Mouse (Mus musculus): ENCODE measurements at regions not wholly inside any gene's neighbourhood (a gene's known extent, or its start where the extent isn't known, plus 50 kb on each side); places are given as distances from the start of the nearest gene placed in this dataset.
A peak's percentile ranks its signal among the peaks of the same experiment; 100 is the strongest.
"Not testable (repeated sequence)": the region's sequence is repeated elsewhere in the genome, so short reads cannot be mapped to it uniquely, and the experiment has no call there.

GRCm38 (mm10) chr16:77754882-77755281, 153.0 kb upstream of the Gm11146 start:
- Histone ChIP-seq H3K27me3 (ENCODE audit: insufficient read depth, low read length) (no peaks in the 10 kb centered on the region), H3K4me2 (ENCODE audit: low read length) (no peak overlapping the region), H3K4me3 (replicated peaks; ENCODE audit: low read depth, low read length) (no peak overlapping the region), H3K9me3 (replicated peaks; ENCODE audit: low read length) (no peaks in the 10 kb centered on the region), H3K36me3 (ENCODE audit: insufficient read depth, low read length) (no peaks in the 10 kb centered on the region), H3K9ac (ENCODE audit: low read depth, low read length) (no peak overlapping the region), H3K27ac (no peak overlapping the region), H3K4me1 (replicated peaks; ENCODE audit: insufficient read depth, low read length) (no peaks in the 10 kb centered on the region)
- 79% methylated on average over 6 of the region's 6 CpGs for WGBS
- ATAC-seq (replicated peaks; ENCODE audit: low FRiP score, low read depth) (no peak), DNase-seq (ENCODE audit: low spot score) (no peak)
- no peak for TF ChIP-seq CTCF (IDR thresholded peaks at IDR 0.05; ENCODE audit: low read depth)

GRCm38 (mm10) chr16:77749474-77749873, 147.6 kb upstream of the Gm11146 start:
- no peak overlapping the region for H3K4me2 ChIP-seq (ENCODE audit: low read length)
- 82% methylated on average over 2 of the region's 2 CpGs for WGBS
- H3K4me1 ChIP-seq (replicated peaks; ENCODE audit: insufficient read depth, low read length): no peaks in the 10 kb centered on the region
- H3K4me3 ChIP-seq (replicated peaks; ENCODE audit: low read depth, low read length): no peak overlapping the region
- H3K9me3 ChIP-seq (replicated peaks; ENCODE audit: low read length): no peaks in the 10 kb centered on the region
- H3K36me3 ChIP-seq (ENCODE audit: insufficient read depth, low read length): no peaks in the 10 kb centered on the region
- DNase-seq (ENCODE audit: low spot score) (no peak), ATAC-seq (replicated peaks; ENCODE audit: low FRiP score, low read depth) (no peak)
- no peak overlapping the region for H3K9ac ChIP-seq (ENCODE audit: low read depth, low read length)
- no peak overlapping the region for H3K27ac ChIP-seq
- H3K27me3 ChIP-seq (ENCODE audit: insufficient read depth, low read length): no peaks in the 10 kb centered on the region
- TF ChIP-seq CTCF (IDR thresholded peaks at IDR 0.05; ENCODE audit: low read depth): no peak

- Histone ChIP-seq H3K4me2 (ENCODE audit: low read length) (no peak overlapping the region), H3K9me3 (replicated peaks; ENCODE audit: low read length) (no peaks in the 10 kb centered on the region), H3K4me3 (replicated peaks; ENCODE audit: low read depth, low read length) (no peak overlapping the region), H3K9ac (ENCODE audit: low read depth, low read length) (no peak overlapping the region), H3K4me1 (replicated peaks; ENCODE audit: insufficient read depth, low read length) (no peaks in the 10 kb centered on the region), H3K36me3 (ENCODE audit: insufficient read depth, low read length) (no peaks in the 10 kb centered on the region), H3K27ac (no peak overlapping the region), H3K27me3 (ENCODE audit: insufficient read depth, low read length) (no peaks in the 10 kb centered on the region)
- WGBS: 90% methylated on average over 6 of the region's 6 CpGs
- no peak for ATAC-seq (replicated peaks; ENCODE audit: low FRiP score, low read depth)
- no peak for TF ChIP-seq CTCF (IDR thresholded peaks at IDR 0.05; ENCODE audit: low read depth)
- no peak for DNase-seq (ENCODE audit: low spot score)
Measured at GRCm38 (mm10) chr16:77743838-77744237, 141.9 kb upstream of the Gm11146 start.

- no peak overlapping the region for H3K27ac ChIP-seq
- DNase-seq (ENCODE audit: low spot score) (no peak), ATAC-seq (replicated peaks; ENCODE audit: low FRiP score, low read depth) (no peak)
- no peak overlapping the region for H3K4me2 ChIP-seq (ENCODE audit: low read length)
- no peak for TF ChIP-seq CTCF (IDR thresholded peaks at IDR 0.05; ENCODE audit: low read depth)
- H3K27me3 ChIP-seq (ENCODE audit: insufficient read depth, low read length): no peaks in the 10 kb centered on the region
- no peaks in the 10 kb centered on the region for H3K4me1 ChIP-seq (replicated peaks; ENCODE audit: insufficient read depth, low read length)
- no peak overlapping the region for H3K9ac ChIP-seq (ENCODE audit: low read depth, low read length)
- WGBS: 58% methylated on average over 1 of the region's 1 CpGs
- H3K36me3 ChIP-seq (ENCODE audit: insufficient read depth, low read length): no peaks in the 10 kb centered on the region
- no peaks in the 10 kb centered on the region for H3K9me3 ChIP-seq (replicated peaks; ENCODE audit: low read length)
- H3K4me3 ChIP-seq (replicated peaks; ENCODE audit: low read depth, low read length): no peak overlapping the region
Measured at GRCm38 (mm10) chr16:77738821-77739220, 136.9 kb upstream of the Gm11146 start.

GRCm38 (mm10) chr16:77719377-77719776, 117.5 kb upstream of the Gm11146 start:
- 0 out of 2 replicates have a peak, but pooled peaks have one; percentile 21 for ATAC-seq (replicated peaks; ENCODE audit: low FRiP score, low read depth)

GRCm38 (mm10) chr16:77717766-77718165, 115.9 kb upstream of the Gm11146 start:
- DNase-seq (ENCODE audit: low spot score); ATAC-seq (replicated peaks; ENCODE audit: low FRiP score, low read depth); H3K9me3 ChIP-seq (replicated peaks; ENCODE audit: low read length): not testable (repeated sequence)

More at GRCm38 (mm10) chr16:77719377-77719776, 117.5 kb upstream of the Gm11146 start:
- Histone ChIP-seq H3K27me3 (ENCODE audit: insufficient read depth, low read length) (no peaks in the 10 kb centered on the region), H3K9ac (ENCODE audit: low read depth, low read length) (no peak overlapping the region), H3K27ac (no peak overlapping the region), H3K4me3 (replicated peaks; ENCODE audit: low read depth, low read length) (no peak overlapping the region), H3K4me1 (replicated peaks; ENCODE audit: insufficient read depth, low read length) (no peaks in the 10 kb centered on the region), H3K36me3 (ENCODE audit: insufficient read depth, low read length) (no peaks in the 10 kb centered on the region), H3K4me2 (ENCODE audit: low read length) (no peak overlapping the region), H3K9me3 (replicated peaks; ENCODE audit: low read length) (no peaks in the 10 kb centered on the region)
- no peak for TF ChIP-seq CTCF (IDR thresholded peaks at IDR 0.05; ENCODE audit: low read depth)
- DNase-seq (ENCODE audit: low spot score): peak; percentile 54
- WGBS: 0% methylated on average over 2 of the region's 2 CpGs

GRCm38 (mm10) chr16:77704726-77705125, 102.8 kb upstream of the Gm11146 start:
- DNase-seq (ENCODE audit: low spot score) (peak; percentile 8), ATAC-seq (replicated peaks; ENCODE audit: low FRiP score, low read depth) (no peak)
- Histone ChIP-seq H3K4me1 (replicated peaks; ENCODE audit: insufficient read depth, low read length) (no peaks in the 10 kb centered on the region), H3K4me2 (ENCODE audit: low read length) (no peak overlapping the region), H3K36me3 (ENCODE audit: insufficient read depth, low read length) (no peaks in the 10 kb centered on the region), H3K27ac (no peak overlapping the region), H3K27me3 (ENCODE audit: insufficient read depth, low read length) (no peaks in the 10 kb centered on the region), H3K9ac (ENCODE audit: low read depth, low read length) (no peak overlapping the region), H3K9me3 (replicated peaks; ENCODE audit: low read length) (no peaks in the 10 kb centered on the region), H3K4me3 (replicated peaks; ENCODE audit: low read depth, low read length) (no peak overlapping the region)
- no peak for TF ChIP-seq CTCF (IDR thresholded peaks at IDR 0.05; ENCODE audit: low read depth)
- 80% methylated on average over 6 of the region's 6 CpGs for WGBS

More at GRCm38 (mm10) chr16:77717766-77718165, 115.9 kb upstream of the Gm11146 start:
- 82% methylated on average over 3 of the region's 3 CpGs for WGBS
- H3K9ac ChIP-seq (ENCODE audit: low read depth, low read length); H3K4me2 ChIP-seq (ENCODE audit: low read length); H3K4me3 ChIP-seq (replicated peaks; ENCODE audit: low read depth, low read length); H3K27ac ChIP-seq; H3K4me1 ChIP-seq (replicated peaks; ENCODE audit: insufficient read depth, low read length); H3K27me3 ChIP-seq (ENCODE audit: insufficient read depth, low read length); H3K36me3 ChIP-seq (ENCODE audit: insufficient read depth, low read length): not testable (repeated sequence)

Measured in kidney, postnatal 0 days (tissue).